Mouse (Mus musculus) mouse embryonic stem cell (cell line): ENCODE data around the gene Kif6.

Source experiments
- in situ Hi-C, 2 experiments: fragments of 300-500 bp; cut with MboI; formaldehyde crosslinking; loops; 1 replicate in 1 of 2; 3 replicates in 1 of 2; pipeline ENCODE4 v1.14.3; 2019 to 2020; ENCODE audit warnings: low sequenced_read_pairs in 2 of 2, low pct_unique_long_range_greater_than_20kb in 1 of 2, mixed read lengths in 1 of 2; ENCODE audit not compliant: unreplicated experiment in 1 of 2

The Kif6 gene

DNA sequence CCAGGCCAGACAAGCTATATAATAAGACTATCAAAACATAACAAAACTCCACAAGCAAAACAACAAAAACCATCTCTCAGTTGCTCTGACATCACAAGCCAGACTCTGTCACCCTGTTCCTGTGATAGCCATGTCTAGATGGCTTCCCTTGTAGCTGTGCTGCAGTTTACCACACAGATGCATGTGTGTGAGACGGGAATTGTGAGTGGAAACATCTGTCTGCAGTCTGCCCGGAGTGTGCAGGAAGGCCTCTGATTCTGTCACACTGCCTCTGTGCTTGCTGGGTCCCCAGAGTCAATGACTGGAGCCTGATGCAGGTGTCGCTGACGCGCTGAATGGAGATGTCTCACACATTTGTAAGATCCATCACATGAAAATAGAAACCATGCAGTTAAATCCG, 150.0 kb downstream of the Kif6 start:
- in situ Hi-C loops, result no loop called here

DNA sequence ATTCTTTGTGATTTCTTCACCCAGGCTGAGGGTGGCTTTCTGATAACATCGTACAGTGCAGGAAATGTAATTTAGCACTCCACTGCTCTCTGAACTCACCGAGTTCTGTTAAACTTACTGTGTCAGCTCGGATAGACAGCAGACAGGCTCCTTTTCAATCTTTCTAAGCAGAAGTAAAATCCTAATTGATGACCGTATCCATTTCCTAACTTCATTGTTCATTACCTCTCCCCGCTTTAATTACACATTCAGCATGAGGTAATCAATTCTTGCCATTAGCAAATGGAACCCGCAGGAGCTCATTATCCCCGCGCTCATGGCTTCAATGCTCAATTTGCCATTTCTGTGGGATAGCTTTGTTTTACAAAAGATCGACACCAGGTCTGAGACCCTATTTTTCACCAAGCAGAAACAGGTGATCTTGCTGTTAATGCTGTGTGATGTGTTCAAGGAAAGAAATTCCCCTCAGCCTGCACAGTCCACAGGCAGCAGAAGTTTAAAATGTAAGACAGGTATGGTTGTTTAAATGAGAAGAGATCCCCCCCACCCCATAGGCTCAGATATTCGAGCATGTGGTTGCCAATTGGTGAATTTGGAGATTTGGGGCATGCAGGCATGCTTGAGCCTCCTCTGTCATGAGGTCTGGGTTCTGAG, 152.9 kb downstream of the Kif6 start:
- in situ Hi-C loops, result no loop called here

DNA sequence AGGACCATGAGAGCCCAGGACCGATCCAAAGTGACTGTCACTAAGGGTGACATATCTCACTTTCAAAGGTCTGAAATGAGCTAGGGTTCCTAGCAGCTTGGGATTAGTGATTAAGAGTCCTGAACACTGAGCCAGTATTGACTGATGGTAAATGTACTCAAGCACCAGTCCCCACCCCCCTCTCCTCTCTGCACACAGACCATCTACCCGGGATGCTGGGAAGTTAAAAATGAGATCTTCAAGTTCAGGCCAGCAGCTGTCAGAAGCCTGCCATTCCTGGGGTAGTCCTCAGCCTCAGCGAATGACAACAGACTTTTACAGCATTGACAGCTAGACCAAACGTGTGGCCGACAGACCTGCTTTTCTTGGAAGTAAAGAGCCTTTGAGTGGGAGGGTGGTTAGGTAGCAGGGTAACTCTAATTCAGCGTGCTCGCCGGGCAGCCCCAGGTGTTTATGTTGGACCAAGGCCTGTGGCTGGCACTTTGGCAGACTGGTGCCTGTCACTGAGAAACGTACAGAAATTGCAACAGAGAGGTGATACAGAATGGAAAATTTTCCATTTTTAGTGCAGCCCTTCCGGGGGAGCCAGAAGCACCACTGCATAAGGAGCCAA, 156.9 kb downstream of the Kif6 start:
- in situ Hi-C loops, result no loop called here

DNA sequence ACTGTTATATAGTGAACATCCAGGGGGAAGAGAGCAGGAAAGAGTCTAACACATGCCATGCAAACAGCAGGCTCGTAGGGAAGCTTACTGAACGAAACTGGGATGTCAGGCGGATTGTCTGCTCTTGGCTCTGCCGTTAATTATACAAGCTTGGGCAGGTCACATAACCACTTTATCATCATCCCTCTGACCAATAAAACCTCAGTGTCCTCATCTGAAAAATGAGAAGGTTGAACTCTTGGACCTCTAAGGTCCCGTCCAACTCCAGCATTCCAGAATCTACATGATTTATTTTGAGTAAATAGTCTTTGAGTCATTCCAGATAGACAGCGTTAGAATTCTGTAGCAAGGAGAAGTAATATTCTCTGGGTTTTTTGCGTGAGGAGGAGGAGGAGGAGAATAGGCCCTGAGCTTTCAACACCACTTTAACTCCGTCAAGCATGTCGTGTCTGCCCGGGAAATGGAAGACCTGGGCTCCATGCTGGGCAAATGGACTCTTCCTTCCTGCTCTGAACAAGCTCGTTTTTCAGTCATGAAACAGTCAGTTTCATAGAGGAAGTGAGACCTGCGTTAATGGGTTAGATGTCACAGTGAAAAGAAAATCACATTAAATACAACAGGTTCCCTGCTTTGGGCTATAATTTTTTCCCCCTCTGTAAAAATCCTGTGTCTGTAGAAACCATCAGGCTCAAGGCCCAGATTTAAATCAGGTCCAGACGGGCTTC, 162.3 kb downstream of the Kif6 start:
- in situ Hi-C loops, result no loop called here

DNA sequence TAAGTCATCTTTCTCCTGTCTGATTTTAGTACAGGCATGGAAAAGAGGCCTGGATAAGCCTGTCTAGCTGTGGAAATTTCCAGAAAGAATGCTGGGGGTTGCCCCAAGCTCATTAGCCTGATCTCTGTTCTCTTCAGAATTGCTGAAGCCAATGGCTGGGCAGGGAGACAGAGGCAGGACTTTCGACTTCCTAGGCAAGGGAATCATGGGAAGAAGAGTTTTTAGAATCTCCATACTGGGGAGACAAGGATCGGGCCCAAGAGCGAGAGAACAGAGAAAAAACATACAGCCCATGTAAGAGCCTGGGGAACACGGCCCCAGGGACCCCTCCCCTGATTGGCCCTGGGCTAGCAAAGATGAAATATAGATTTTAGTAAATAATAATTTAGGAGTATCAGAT, 164.1 kb downstream of the Kif6 start:
- in situ Hi-C loops, result no loop called here

DNA sequence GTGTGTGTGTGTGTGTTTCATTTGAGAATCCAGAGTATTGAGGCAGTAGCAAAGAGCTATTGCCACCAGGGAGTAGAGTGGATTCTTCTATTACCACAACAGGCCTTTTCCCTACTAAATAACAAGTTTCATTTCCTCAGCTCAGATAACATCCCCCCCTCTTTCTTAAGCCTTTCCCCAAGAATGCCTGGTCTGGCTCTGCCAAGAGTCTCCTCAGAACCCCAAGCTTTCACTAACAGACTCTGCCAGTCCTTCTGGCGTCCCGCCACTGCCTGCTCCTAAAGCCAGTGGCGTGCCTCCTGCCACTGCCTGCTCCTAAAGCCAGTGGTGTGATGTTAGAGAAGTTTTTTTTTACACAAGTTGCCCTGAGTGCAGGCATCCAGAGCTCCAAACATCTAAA, 164.6 kb downstream of the Kif6 start:
- in situ Hi-C loops, result no loop called here

DNA sequence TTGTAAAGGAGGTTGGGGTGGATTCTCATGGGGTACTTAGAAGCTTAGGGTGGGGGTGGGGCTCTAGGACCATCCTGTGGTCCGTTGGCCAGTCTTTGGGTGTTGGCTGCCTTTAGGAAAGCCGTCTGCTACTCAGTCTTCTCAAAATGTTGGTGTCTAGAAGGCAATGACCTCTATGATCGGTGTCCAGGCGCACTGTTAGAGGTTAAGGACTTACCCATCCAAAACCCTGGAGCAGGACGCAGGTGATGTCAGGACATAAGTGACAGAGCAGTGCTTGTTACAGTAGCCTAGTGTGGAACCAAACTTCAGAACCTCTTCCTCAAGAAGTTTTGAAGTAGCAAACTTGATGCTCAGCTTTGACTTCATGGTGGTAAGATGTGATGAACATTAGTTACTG, 170.9 kb downstream of the Kif6 start:
- in situ Hi-C loops, result no loop called here

DNA sequence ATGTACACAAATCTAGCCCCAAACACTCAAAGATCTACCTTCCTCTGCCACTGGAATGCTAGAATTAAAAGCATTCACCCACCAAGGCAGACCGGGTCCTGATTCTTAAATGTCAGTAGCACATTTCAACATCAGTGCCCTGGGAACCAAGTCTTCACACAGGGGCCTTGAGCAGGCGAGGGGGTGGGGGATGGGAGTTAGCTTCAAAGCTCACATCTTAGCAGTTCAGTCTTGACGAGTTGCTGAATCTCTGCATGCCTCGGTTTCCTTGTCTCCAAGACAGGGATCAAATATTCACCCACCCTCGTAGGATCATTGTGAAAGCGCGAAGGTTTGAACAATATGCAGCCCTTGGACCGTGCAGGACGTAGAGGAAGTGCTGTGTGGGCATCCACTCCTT, 172.4 kb downstream of the Kif6 start:
- in situ Hi-C loops, result no loop called here

DNA sequence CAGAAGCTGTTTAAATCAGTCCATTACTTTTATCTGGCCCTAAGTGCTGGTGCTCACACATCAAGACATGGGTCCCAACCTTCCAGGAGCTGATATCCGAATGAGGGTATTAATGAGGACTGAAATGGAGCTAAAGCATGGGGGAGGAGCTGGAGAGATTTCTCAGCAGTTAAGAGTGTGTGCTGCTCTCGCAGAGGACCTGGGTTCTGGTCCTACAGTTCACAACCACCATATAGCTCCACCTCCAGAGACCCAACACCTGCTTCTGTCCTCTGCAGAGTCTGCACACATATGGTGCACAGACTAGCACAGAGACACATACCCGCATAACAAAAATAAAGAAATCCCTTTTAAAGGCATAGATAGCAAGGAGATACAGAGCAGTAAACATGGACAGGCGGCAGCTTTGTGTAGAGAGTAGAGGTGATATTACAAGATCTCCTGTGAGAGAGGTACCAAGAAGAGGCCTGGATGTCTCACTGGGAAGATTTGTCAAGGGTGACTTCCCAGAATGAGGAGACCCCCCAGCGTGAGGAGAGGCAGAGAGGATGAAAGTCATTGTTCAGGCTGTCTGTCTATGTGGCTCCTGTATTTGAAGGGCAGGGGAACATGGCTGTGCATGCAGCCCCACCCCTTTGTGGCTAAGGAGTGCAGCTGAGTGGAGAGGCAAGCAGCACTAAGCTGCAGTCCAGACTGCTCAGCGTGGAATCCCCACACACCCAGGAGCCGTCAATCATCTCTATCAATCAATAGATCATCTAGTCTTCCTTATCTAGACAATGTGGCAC, 173.4 kb downstream of the Kif6 start:
- in situ Hi-C loops, result no loop called here

DNA sequence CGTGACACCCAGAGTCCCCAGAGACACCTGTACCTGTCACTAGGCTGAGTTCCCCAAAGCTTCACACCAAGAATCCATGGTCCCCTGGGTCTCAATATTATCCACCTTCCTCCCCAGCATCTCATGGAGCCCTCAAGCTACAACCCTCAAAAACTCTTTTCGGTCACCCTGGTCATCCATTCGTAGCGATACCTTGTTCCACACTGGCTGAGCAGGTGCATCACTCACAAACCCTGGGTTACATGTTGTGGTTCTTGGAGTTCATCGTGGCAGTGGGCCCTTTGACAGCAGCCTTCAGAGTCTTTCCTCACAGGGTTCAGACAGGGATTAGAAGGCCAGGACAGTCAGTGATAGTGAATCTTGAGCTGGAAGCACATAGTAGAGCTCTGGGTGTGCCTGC, 176.6 kb downstream of the Kif6 start:
- in situ Hi-C loops, result no loop called here

DNA sequence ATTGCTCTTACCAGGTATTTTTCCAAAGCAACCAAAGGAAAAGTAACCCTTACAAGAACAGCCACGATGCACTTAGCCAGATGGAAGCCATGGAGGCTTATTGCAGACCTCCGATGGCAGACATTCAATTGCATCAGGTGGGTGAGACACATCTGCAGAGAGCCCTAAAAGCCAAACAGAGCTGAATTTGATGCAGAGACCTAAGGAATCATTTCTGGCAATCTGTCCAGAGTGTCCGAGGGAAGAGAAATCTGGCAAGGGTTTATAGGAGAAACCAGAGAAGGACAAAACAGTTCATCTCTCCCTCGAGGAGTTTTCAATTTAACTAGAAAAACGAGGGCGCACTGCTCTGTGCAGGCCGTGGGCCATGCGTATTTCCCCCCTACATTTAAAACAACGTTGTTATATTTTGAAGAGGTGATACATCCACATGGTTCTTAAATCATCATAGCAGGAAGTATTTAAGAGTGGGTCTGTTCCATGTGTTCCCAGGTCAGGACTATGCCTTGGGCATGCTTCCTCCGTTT, 177.3 kb downstream of the Kif6 start:
- in situ Hi-C loops, result no loop called here

DNA sequence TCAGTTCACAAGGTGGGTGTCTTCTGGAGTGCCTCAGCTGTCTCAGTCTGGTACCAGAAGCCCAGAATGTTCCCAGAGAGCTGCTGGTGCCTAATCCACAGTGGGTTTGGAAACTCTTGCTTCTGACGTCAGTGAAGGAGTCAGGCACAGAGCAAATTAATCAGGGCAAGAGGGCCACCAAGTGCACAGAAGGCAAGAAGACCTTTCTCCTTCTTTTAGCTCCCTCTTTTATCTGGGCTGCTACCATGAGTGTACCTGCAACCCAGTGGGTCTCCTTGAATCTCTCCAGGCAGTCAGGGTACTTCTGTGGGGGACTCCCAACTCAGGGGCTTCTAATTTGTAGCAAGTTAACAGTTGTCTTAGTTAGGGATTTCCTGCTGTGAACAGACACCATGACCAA, 178.0 kb downstream of the Kif6 start:
- in situ Hi-C loops, result no loop called here

DNA sequence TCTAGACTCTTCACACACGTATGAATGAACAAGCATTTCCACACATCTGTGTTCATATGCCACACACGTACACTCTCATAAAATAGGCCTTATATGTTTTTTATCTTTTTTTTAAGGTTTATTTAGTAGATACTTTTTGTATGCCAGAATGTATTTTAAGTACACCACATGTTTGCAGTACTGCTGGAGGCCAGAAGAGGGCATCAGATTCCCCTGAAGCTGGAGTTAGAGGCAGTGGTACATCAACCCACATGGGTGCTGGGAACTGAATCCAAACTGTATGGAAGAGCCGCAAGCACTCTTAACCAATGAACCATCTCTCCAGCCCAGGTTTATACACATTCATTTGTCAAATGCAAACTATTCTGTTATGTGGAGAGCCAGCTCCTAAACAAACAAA, 179.0 kb downstream of the Kif6 start:
- in situ Hi-C loops, result no loop called here

DNA sequence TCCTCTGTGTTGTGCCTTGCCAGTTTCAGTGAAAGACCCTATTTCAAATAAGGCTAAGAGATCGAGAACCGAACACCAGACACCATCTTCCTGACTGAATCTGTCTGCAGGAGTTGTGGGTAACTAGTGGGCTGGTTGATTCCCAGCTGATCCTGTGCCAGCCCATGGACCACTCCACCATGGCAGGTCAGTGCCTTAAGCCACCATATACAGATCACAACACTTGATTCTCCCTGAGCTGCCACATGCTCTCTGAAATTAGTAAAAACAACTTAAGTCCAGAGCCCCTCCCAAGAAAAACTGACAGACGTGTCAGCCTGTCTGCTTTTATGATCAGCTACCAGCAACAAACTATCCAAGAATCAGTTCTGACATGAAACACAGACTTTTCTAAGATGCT, 180.3 kb downstream of the Kif6 start:
- in situ Hi-C loops, result no loop called here

DNA sequence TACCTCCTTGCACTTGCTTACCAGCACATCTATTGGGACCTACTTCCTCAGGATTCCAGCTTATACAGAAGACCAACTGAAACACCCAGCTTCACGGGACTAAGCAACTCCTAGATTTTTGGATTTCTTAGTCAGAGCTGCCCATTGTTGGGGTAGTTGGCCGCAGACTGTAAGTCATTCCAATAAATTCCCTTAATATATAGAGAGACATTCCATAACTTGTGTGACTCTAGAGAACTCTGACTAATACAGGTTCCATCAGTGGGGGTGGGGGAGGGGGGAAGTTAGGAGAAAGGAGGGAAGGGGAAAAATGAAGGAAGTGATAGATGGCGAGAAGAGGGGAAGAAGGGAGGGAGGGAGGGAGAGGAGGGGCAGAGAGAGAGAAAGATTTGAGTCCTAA, 181.2 kb downstream of the Kif6 start:
- in situ Hi-C loops, result no loop called here

DNA sequence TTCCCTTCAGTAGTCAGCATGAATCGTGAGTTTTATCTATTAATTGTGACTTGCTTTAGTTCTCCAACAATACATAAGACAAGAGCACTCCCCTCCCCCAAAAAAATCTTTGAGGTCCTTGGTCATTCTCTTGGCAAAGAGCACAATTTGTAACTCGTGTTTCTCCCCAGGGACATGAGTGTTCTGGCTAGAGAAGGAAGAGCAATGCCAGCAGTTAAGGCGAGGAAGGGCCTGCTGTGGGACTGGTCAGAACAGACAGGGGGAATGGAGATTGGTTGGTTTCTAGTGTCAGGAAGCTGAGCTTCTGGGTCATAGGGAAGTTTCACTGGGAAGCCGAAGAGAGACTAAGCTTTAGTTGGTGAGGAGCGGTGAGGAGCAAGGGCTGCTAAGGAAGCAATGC, 184.2 kb downstream of the Kif6 start:
- in situ Hi-C loops, result no loop called here

DNA sequence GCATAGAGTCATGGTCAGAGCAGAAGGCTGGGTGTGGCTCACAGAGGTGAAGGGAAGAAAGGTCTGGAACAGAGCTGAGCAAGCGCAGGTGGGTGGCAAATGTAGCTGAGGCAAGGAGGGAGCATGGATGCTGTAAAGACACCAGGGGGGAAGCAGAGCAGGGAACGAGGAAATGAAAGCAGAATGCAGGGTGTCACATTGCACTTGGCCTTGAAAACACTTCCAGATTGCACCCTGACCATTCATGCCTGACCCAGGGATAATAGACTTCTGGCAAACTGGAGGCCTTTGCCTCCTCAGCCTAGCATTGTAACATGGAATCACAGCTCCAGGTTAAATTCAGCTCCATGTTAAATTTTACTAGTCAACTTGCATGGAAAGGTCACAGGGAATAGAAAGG, 185.2 kb downstream of the Kif6 start:
- in situ Hi-C loops, result no loop called here

DNA sequence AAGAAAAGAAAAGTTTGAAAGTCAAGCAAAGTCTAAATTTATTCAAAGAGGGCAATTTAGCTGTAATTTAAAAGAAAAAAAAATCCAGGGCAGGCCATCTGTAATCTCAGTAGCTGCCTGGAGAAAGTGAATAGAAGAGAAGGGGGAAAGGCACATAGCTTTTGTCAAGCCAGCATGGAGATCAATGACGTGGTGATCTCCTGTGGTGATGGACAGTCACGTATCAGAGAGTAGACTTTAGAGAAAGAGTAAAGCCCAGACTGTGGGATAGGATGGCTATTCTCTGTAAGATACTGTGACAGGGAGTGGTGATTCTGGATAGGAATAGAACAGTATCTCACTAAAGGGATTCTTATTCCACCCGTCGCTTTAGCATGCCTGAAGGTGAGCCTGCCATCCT, 192.5 kb downstream of the Kif6 start:
- in situ Hi-C loops, result no loop called here

DNA sequence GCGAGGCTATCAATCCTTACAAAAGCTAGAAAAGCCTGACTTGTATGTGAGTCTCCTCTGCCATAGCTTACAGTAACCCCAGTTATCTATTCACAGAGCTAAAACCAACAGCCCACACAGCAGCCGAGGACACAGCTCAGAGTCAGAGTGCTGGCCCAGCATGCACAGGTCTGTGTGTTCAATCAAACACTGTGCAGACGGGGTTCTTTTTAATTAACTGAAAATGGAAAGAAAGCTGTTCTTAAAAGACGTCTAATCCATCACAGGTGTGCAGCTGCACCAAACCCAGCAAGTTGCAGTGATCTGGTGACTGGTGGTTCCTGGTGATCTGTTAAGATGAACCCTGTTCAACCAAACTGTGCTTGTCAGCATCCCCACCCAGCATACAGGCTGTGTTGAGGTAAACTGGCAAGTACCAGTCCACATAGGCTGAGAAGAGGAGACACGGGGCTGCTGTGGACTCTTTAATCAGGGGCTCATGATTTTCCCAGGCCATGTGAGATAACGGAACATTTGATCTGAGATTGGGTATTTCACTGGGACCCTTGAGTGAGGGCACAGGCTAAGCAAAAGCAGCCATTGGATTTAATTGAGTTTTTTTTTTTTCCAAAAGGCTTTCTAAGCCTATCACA, 193.9 kb downstream of the Kif6 start:
- in situ Hi-C loops, result no loop called here
